Mouse (Mus musculus) mouse embryonic stem cell (cell line): ENCODE measurements around the gene Gnat1.

Experiments
- in situ Hi-C, 2 experiments: fragments of 300-500 bp; cut with MboI; formaldehyde crosslinking; loops; 1 replicate in 1 of 2; 3 replicates in 1 of 2; pipeline ENCODE4 v1.14.3; 2019 to 2020; ENCODE audit warnings: low sequenced_read_pairs in 2 of 2, low pct_unique_long_range_greater_than_20kb in 1 of 2, mixed read lengths in 1 of 2; ENCODE audit not compliant: unreplicated experiment in 1 of 2

The Gnat1 gene

GRCm38 (mm10) chr9:107633661-107634405 lies 45.7 kb downstream of the Gnat1 start:
- in situ Hi-C loops: no loop called here

GRCm38 (mm10) chr9:107633091-107633660 lies 46.3 kb downstream of the Gnat1 start:
- in situ Hi-C loops: no loop called here

- in situ Hi-C loops: no loop called here
Measured at GRCm38 (mm10) chr9:107632478-107632877, 47.0 kb downstream of the Gnat1 start.

- in situ Hi-C loops: no loop called here
Measured at GRCm38 (mm10) chr9:107631861-107632260, 47.7 kb downstream of the Gnat1 start.

GRCm38 (mm10) chr9:107631311-107631826 lies 48.1 kb downstream of the Gnat1 start:
- in situ Hi-C loops: no loop called here

GRCm38 (mm10) chr9:107630576-107630975 lies 48.9 kb downstream of the Gnat1 start:
- in situ Hi-C loops: no loop called here

- in situ Hi-C loops: no loop called here
Measured at GRCm38 (mm10) chr9:107629901-107630425, 49.5 kb downstream of the Gnat1 start.

- in situ Hi-C loops: no loop called here
Measured at GRCm38 (mm10) chr9:107629411-107629730, 50.1 kb downstream of the Gnat1 start.

- in situ Hi-C loops: no loop called here
Measured at GRCm38 (mm10) chr9:107628721-107629410, 50.6 kb downstream of the Gnat1 start.

GRCm38 (mm10) chr9:107627387-107628255 lies 51.9 kb downstream of the Gnat1 start:
- in situ Hi-C loops: no loop called here

- in situ Hi-C loops: no loop called here
Measured at GRCm38 (mm10) chr9:107626844-107627277, 52.7 kb downstream of the Gnat1 start.

GRCm38 (mm10) chr9:107626158-107626843 lies 53.2 kb downstream of the Gnat1 start:
- in situ Hi-C loops: no loop called here

- in situ Hi-C loops: no loop called here
Measured at GRCm38 (mm10) chr9:107625351-107626128, 54.0 kb downstream of the Gnat1 start.

- in situ Hi-C loops: no loop called here
Measured at GRCm38 (mm10) chr9:107624951-107625350, 54.6 kb downstream of the Gnat1 start.

- in situ Hi-C loops: no loop called here
Measured at GRCm38 (mm10) chr9:107624539-107624938, 55.0 kb downstream of the Gnat1 start.
